Mouse (Mus musculus) ovary, postnatal 14 days (tissue): ENCODE results near the gene Vmn1r122.
"Not testable (repeated sequence)": the region's sequence is repeated elsewhere in the genome, so short reads cannot be mapped to it uniquely, and the experiment has no call there.

Source experiments
- DNase-seq: peaks from one replicate; pipeline ENCODE4 v3.0.0; 2022; ENCODE audit warnings: low spot score

The Vmn1r122 gene

GRCm38 (mm10) chr7:21134028-21134427, at the start of gene Vmn1r122:
Gene Vmn1r122, minus strand, starts transcription at chr7:21134128.
- DNase-seq: not testable (repeated sequence)

GRCm38 (mm10) chr7:21161885-21162284, 28.0 kb upstream of the Vmn1r122 start, which contains the start of gene Vmn1r123:
Gene Vmn1r123, plus strand, starts transcription at chr7:21162185.
- not testable (repeated sequence) for DNase-seq

GRCm38 (mm10) chr7:21098413-21098812, 35.5 kb downstream of the Vmn1r122 start, which contains the start of gene Vmn1r121:
Gene Vmn1r121, minus strand, starts transcription at chr7:21098513.
- DNase-seq: not testable (repeated sequence)
